8 mouse cellular contexts compared by ENCODE assay signal in the genomic region with DNA sequence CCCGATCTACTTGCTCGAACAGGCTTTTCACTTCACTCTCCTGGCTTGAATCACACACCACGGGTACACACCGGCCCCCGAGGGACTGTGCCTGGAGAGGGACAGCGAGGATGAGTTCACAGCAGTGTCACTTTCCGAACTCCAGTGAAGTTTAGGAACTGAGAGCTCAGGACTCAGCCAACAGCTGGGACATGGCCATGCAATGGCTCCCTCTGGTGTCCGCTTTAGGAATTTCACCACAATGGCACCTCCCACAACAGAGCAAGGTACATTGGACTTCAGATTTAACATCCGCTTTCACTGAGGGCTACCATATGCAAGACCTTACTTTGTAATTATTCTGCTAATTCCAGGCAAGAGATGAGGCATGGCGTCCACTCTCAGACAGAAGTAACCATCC. TPM values are rescaled to one million over a fixed set of nuclear protein-coding genes. Genes with fewer than 3 reads are reported as not detected.
DNase-seq lines count a peak whose midpoint lies in the region; ATAC-seq and TF ChIP-seq lines count a peak whose summit lies in the region.

No protein-coding gene starts in this region.

- H3K27ac ChIP-seq in CH12.LX (ENCODE audit: insufficient read depth, low read depth) = no peak overlapping the region
- no peak overlapping the region for H3K27ac ChIP-seq in forebrain, embryonic 15.5 days (replicated peaks)

- peaks cover 24% of the 10 kb centered on the region for H3K79me2 ChIP-seq in CH12.LX (replicated peaks; ENCODE audit: control insufficient read depth, extremely low read depth, insufficient read depth, poor library complexity, severe bottlenecking)

- WGBS in forebrain, embryonic 15.5 days = 22% methylated on average over 10 of the region's 10 CpGs
- 17% methylated on average over 10 of the region's 10 CpGs for WGBS in lung, adult 2 months

- dilution Hi-C loops in CH12.LX (cut with MboI; ENCODE audit: extremely low pct_ligation_motif_present, extremely low pct_unique_long_range_greater_than_20kb, low sequenced_read_pairs) = no loop called here

- peaks cover 13% of the 10 kb centered on the region for H3K9me3 ChIP-seq in CH12.LX (replicated peaks; ENCODE audit: low read length)
- no peaks in the 10 kb centered on the region for H3K9me3 ChIP-seq in forebrain, embryonic 15.5 days

- intact Hi-C loops in heart, postnatal 14 days (cut with DNase I) = loop anchor here (1.0 to 10.0 kb wide), 3 partner anchors 61 to 249 kb away; a partner anchor contains a TSS

- in situ Hi-C loops in CH12.LX (cut with MboI; ENCODE audit: low pct_ligation_motif_present, low pct_unique_long_range_greater_than_20kb, low sequenced_read_pairs) = no loop called here

- peaks cover 4 to 29% of the 10 kb centered on the region in 2 experiments for H3K4me1 ChIP-seq in CH12.LX (ENCODE audit: control insufficient read depth in 1 of 2, insufficient read depth in 2 of 2)
- peaks cover 35% of the 10 kb centered on the region for H3K4me1 ChIP-seq in forebrain, embryonic 15.5 days
- peaks cover 11% of the 10 kb centered on the region for H3K4me1 ChIP-seq in lung, adult 2 months (ENCODE audit: control insufficient read depth, insufficient read depth, low read length)

- peak overlapping the region in 1 of 3 experiments; percentile 3 for H3K4me3 ChIP-seq in CH12.LX (replicated peaks in 1 of 3; ENCODE audit: low read depth in 2 of 3, low read length in 2 of 3, poor library complexity in 1 of 3)
- H3K4me3 ChIP-seq in forebrain, embryonic 15.5 days = no peak overlapping the region
- H3K4me3 ChIP-seq in lung, adult 2 months (replicated peaks; ENCODE audit: extremely low read depth, low read depth, low read length) = peak overlapping the region; percentile 1

- H3K9ac ChIP-seq in CH12.LX (ENCODE audit: insufficient read depth, low read depth) = no peak overlapping the region
- 0 out of 2 replicates have a peak overlapping the region, but pooled peaks have one; percentile 19 for H3K9ac ChIP-seq in forebrain, embryonic 15.5 days (replicated peaks)

- TF ChIP-seq EP300 in CH12.LX (IDR thresholded peaks at IDR 0.05; ENCODE audit: low read length) = no peak

- no peak overlapping the region for H3K4me2 ChIP-seq in CH12.LX (ENCODE audit: insufficient read depth, low read depth, poor library complexity, severe bottlenecking)
- H3K4me2 ChIP-seq in forebrain, embryonic 15.5 days (replicated peaks) = no peak overlapping the region

- no peaks in the 10 kb centered on the region for H3K27me3 ChIP-seq in CH12.LX (replicated peaks)
- H3K27me3 ChIP-seq in forebrain, embryonic 15.5 days = no peaks in the 10 kb centered on the region

- TF ChIP-seq POLR2A in CH12.LX (IDR thresholded peaks at IDR 0.05; ENCODE audit: low read depth, low read length) = no peak
- no peak for TF ChIP-seq POLR2A in lung, adult 2 months (IDR thresholded peaks at IDR 0.05; ENCODE audit: borderline replicate concordance, extremely low read depth, low read depth, low read length)

- peaks cover 32 to 61% of the 10 kb centered on the region in 2 experiments for H3K36me3 ChIP-seq in CH12.LX (replicated peaks in 1 of 2; ENCODE audit: control insufficient read depth in 1 of 2, insufficient read depth in 1 of 2, low read length in 1 of 2)
- peaks cover 18% of the 10 kb centered on the region for H3K36me3 ChIP-seq in forebrain, embryonic 15.5 days

- DNase-seq in CH12.LX (ENCODE audit: extremely low read depth) = peak; percentile 71
- peak; percentile 82 for DNase-seq in c-Kit-positive CD71-positive TER-119-positive erythroid progenitor cells, embryonic 14.5 days (ENCODE audit: low spot score)
- peak; percentile 87 to 94 for DNase-seq in heart, postnatal 14 days
- DNase-seq in layer of hippocampus, adult 11-12 months (ENCODE audit: low spot score) = peak; percentile 89
- DNase-seq in lung, adult 2 months = peak; percentile 90
- DNase-seq in testis, postnatal 14 days (ENCODE audit: low spot score) = peak; percentile 69

- peak; percentile 62 for ATAC-seq in forebrain, embryonic 15.5 days (replicated peaks)
- peak; percentile 85 for ATAC-seq in neutrophil, adult 5-6 weeks (ENCODE audit: extremely low read depth, insufficient number of reproducible peaks, low FRiP score, poor library complexity, severe bottlenecking)

- peak; percentile 85 to 96 for TF ChIP-seq CTCF in CH12.LX (conservative IDR thresholded peaks at IDR 0.05 in 1 of 2, IDR thresholded peaks at IDR 0.05 in 1 of 2; ENCODE audit: low read depth in 2 of 2, low read length in 2 of 2)
- TF ChIP-seq CTCF in lung, adult 2 months (IDR thresholded peaks at IDR 0.05; ENCODE audit: insufficient read depth, low read length) = peak; percentile 98

- TF ChIP-seq RAD21 in CH12.LX (IDR thresholded peaks at IDR 0.05; ENCODE audit: low read depth, low read length) = peak; percentile 79

TF ChIP-seq in CH12.LX, 34 proteins besides CTCF, POLR2A, EP300 and RAD21:
- TF ChIP-seq MAX (IDR thresholded peaks at IDR 0.05; ENCODE audit: low read length) = no peak
- peak; percentile 86 for TF ChIP-seq SMC3 (IDR thresholded peaks at IDR 0.05; ENCODE audit: low read depth, low read length)
- no peak for TF ChIP-seq JUND (conservative IDR thresholded peaks at IDR 0.05; ENCODE audit: low read depth, low read length)
- no peak for TF ChIP-seq USF1 (IDR thresholded peaks at IDR 0.05; ENCODE audit: low read depth, low read length)
- no peak for TF ChIP-seq RCOR1 (conservative IDR thresholded peaks at IDR 0.05; ENCODE audit: low read depth, low read length)
- no peak; the same call in 1 of the 2 replicates for TF ChIP-seq SIN3A (IDR thresholded peaks at IDR 0.05; ENCODE audit: low read length)

RNA-seq across cellular contexts. Expression of a gene that starts 1.8 kb away (rescaled TPM):
- total RNA-seq in CH12.LX (2012; rRNA removed) (23.6 and 33.2 TPM in 2 replicates), CH12.LX (2014; rRNA removed) (22.1 and 26.1 TPM in 2 replicates)
- polyA plus RNA-seq in CH12.LX (2012; ENCODE audit: insufficient read length, low read depth) = 21.1 and 34.1 TPM in 2 replicates
- polyA plus RNA-seq in forebrain, embryonic 15.5 days (2015; fragmentation: Nextera tagmentation; extraction: Ambion mirVana) = 77.1 and 82.7 TPM in 2 replicates
- 10 to 100 TPM; 54.6 to 56.2 TPM for total RNA-seq in heart, postnatal 14 days (2021)
- polyA plus RNA-seq in lung, adult 2 months (2012; rRNA removed) = 69.2 and 89.0 TPM in 2 replicates
- 20.4 and 28.0 TPM in 2 replicates for total RNA-seq in neutrophil, adult 5-6 weeks (2017)

RNA-seq across cellular contexts. Expression of a gene that starts 1.8 kb away (rescaled TPM):
- 38.5 and 45.7 TPM in 2 replicates for total RNA-seq in CH12.LX (2012; rRNA removed)
- 85.3 and 92.1 TPM in 2 replicates for total RNA-seq in CH12.LX (2014; rRNA removed)
- polyA plus RNA-seq in CH12.LX (2012; ENCODE audit: insufficient read length, low read depth) = 76.9 and 89.1 TPM in 2 replicates
- 39.7 and 41.4 TPM in 2 replicates for polyA plus RNA-seq in forebrain, embryonic 15.5 days (2015; fragmentation: Nextera tagmentation; extraction: Ambion mirVana)
- total RNA-seq in heart, postnatal 14 days (2021) = 10 to 100 TPM; 11.2 to 11.4 TPM
- polyA plus RNA-seq in lung, adult 2 months (2012; rRNA removed) = 12.7 and 16.8 TPM in 2 replicates
- 12.1 and 15.8 TPM in 2 replicates for total RNA-seq in neutrophil, adult 5-6 weeks (2017)

RNA-seq across cellular contexts. Expression of a gene that starts 14.5 kb away (rescaled TPM):
- total RNA-seq in CH12.LX (2012; rRNA removed) (2.3 and 2.6 TPM in 2 replicates), CH12.LX (2014; rRNA removed) (not detected in 2 replicates)
- polyA plus RNA-seq in CH12.LX (2012; ENCODE audit: insufficient read length, low read depth) = 0.49 and 0.61 TPM in 2 replicates
- 0.15 and 0.29 TPM in 2 replicates for polyA plus RNA-seq in forebrain, embryonic 15.5 days (2015; fragmentation: Nextera tagmentation; extraction: Ambion mirVana)
- total RNA-seq in heart, postnatal 14 days (2021) = 1 to 10 TPM in 1 of 2 experiments, under 1 TPM in 1; 1.00 to 1.0 TPM
- polyA plus RNA-seq in lung, adult 2 months (2012; rRNA removed) = 3.8 and 4.0 TPM in 2 replicates
- 0.49 TPM in 1 of 2 replicates, not detected in the other for total RNA-seq in neutrophil, adult 5-6 weeks (2017)

RNA-seq across cellular contexts. Expression of a gene that starts 17.5 kb away (rescaled TPM):
- total RNA-seq in CH12.LX (2012; rRNA removed) (0.04 and 0.13 TPM in 2 replicates), CH12.LX (2014; rRNA removed) (0.05 TPM in 1 of 2 replicates, not detected in the other)
- polyA plus RNA-seq in CH12.LX (2012; ENCODE audit: insufficient read length, low read depth) = not detected in 2 replicates
- 0.10 and 0.24 TPM in 2 replicates for polyA plus RNA-seq in forebrain, embryonic 15.5 days (2015; fragmentation: Nextera tagmentation; extraction: Ambion mirVana)
- under 1 TPM; 0.12 to 0.17 TPM for total RNA-seq in heart, postnatal 14 days (2021)
- 1.1 and 2.6 TPM in 2 replicates for polyA plus RNA-seq in lung, adult 2 months (2012; rRNA removed)
- total RNA-seq in neutrophil, adult 5-6 weeks (2017) = 0.25 and 0.81 TPM in 2 replicates

RNA-seq across cellular contexts. Expression of a gene that starts 21.6 kb away (rescaled TPM):
- total RNA-seq in CH12.LX (2012; rRNA removed) (19.1 and 21.9 TPM in 2 replicates), CH12.LX (2014; rRNA removed) (12.0 and 16.2 TPM in 2 replicates)
- 12.8 and 13.9 TPM in 2 replicates for polyA plus RNA-seq in CH12.LX (2012; ENCODE audit: insufficient read length, low read depth)
- polyA plus RNA-seq in forebrain, embryonic 15.5 days (2015; fragmentation: Nextera tagmentation; extraction: Ambion mirVana) = 49.9 and 51.4 TPM in 2 replicates
- total RNA-seq in heart, postnatal 14 days (2021) = 10 to 100 TPM; 11.4 to 13.7 TPM
- polyA plus RNA-seq in lung, adult 2 months (2012; rRNA removed) = 42.0 and 57.3 TPM in 2 replicates
- 27.2 and 36.8 TPM in 2 replicates for total RNA-seq in neutrophil, adult 5-6 weeks (2017)
